Mouse (Mus musculus) thymus, postnatal 0 days (tissue): ENCODE measurements around the gene Nr3c2. TPM values are rescaled to one million over a fixed set of nuclear protein-coding genes. Genes with fewer than 3 reads are reported as not detected.

Source experiments
- DNase-seq: peaks from one replicate; pipeline ENCODE4 v3.0.0-alpha.2; 2015; ENCODE audit warnings: low spot score
- polyA plus RNA-seq: library from polyadenylated mRNA; unstranded; fragments of >200 nt; fragmentation: Nextera tagmentation; extraction: Ambion mirVana; gene quantifications from 2 replicates; pipeline ENCODE4 v1.2.1, GENCODE M21; 2015

The Nr3c2 gene
- polyA plus RNA-seq, 1 experiment from 2014 or later, result 0.91 TPM

GRCm38 (mm10) chr8:77236701-77237100, 337.5 kb downstream of the Nr3c2 start:
- no peak for DNase-seq

GRCm38 (mm10) chr8:77239462-77239861, 340.2 kb downstream of the Nr3c2 start:
- DNase-seq, result no peak

GRCm38 (mm10) chr8:77241381-77241780, 342.1 kb downstream of the Nr3c2 start:
- no peak for DNase-seq

GRCm38 (mm10) chr8:77250094-77250493, 350.9 kb downstream of the Nr3c2 start:
- no peak for DNase-seq

- no peak for DNase-seq
Observed at GRCm38 (mm10) chr8:77251134-77251533, 351.9 kb downstream of the Nr3c2 start.

- DNase-seq, result no peak
Observed at GRCm38 (mm10) chr8:77254466-77254865, 355.2 kb downstream of the Nr3c2 start.

- DNase-seq, result no peak
Observed at GRCm38 (mm10) chr8:77256450-77257084, 357.3 kb downstream of the Nr3c2 start.

- DNase-seq, result no peak
Observed at GRCm38 (mm10) chr8:77257085-77257451, 357.8 kb downstream of the Nr3c2 start.

GRCm38 (mm10) chr8:77261215-77261614, 362.0 kb downstream of the Nr3c2 start:
- DNase-seq, result no peak

GRCm38 (mm10) chr8:77262216-77263009, 363.2 kb downstream of the Nr3c2 start:
- DNase-seq, result no peak

- no peak for DNase-seq
Observed at GRCm38 (mm10) chr8:77267941-77268405, 368.7 kb downstream of the Nr3c2 start.

- DNase-seq, result no peak
Observed at GRCm38 (mm10) chr8:77272136-77272535, 372.9 kb downstream of the Nr3c2 start.

GRCm38 (mm10) chr8:77275571-77275970, 376.3 kb downstream of the Nr3c2 start:
- DNase-seq, result no peak

- peak; percentile 30 for DNase-seq
Observed at GRCm38 (mm10) chr8:77276827-77277226, 377.6 kb downstream of the Nr3c2 start.

- DNase-seq, result no peak
Observed at GRCm38 (mm10) chr8:77278246-77278645, 379.0 kb downstream of the Nr3c2 start.

GRCm38 (mm10) chr8:77279977-77280376, 380.7 kb downstream of the Nr3c2 start:
- peak; percentile 64 for DNase-seq

GRCm38 (mm10) chr8:77282605-77283236, 383.5 kb downstream of the Nr3c2 start:
- DNase-seq, result peak; percentile 65

GRCm38 (mm10) chr8:77284473-77284872, 385.2 kb downstream of the Nr3c2 start:
- peak; percentile 49 for DNase-seq

- no peak for DNase-seq
Observed at GRCm38 (mm10) chr8:77288065-77288464, 388.8 kb downstream of the Nr3c2 start.

- DNase-seq, result no peak
Observed at GRCm38 (mm10) chr8:77288492-77288891, 389.2 kb downstream of the Nr3c2 start.

GRCm38 (mm10) chr8:77292120-77292519, 392.9 kb downstream of the Nr3c2 start:
- DNase-seq, result peak; percentile 60

GRCm38 (mm10) chr8:77292649-77293048, 393.4 kb downstream of the Nr3c2 start:
- peak; percentile 77 for DNase-seq
